Mouse (Mus musculus) limb, embryonic 11.5 days (tissue): ENCODE data around the gene Olfr1211. TPM values are rescaled to one million over a fixed set of nuclear protein-coding genes. Genes with fewer than 3 reads are reported as not detected.

Source experiments
- ATAC-seq: fragments of 200-750 bp; cut with Nextera tagmentation; 2 replicates; pipeline ENCODE4 v1.8.0; 2017; ENCODE audit warnings: low read depth; ENCODE audit not compliant: insufficient number of reproducible peaks, low FRiP score, low TSS enrichment
- DNase-seq: peaks from one replicate; pipeline ENCODE4 v3.0.0-alpha.2; 2015; ENCODE audit warnings: low spot score
- H3K27ac ChIP-seq: fragments of 300-500 bp; sonication (generic); replicated peaks from 2 replicates; pipeline ENCODE4 v1.5.1; 2014; ENCODE audit warnings: low read depth, mild to moderate bottlenecking, low read length
- H3K27me3 ChIP-seq: fragments of 300-500 bp; sonication (generic); 2 replicates; pipeline ENCODE4 v1.6.1; 2014; ENCODE audit warnings: mild to moderate bottlenecking, low read length, mixed read lengths; ENCODE audit not compliant: control insufficient read depth, insufficient read depth
- H3K36me3 ChIP-seq: fragments of 300-500 bp; sonication (generic); 2 replicates; pipeline ENCODE4 v1.6.1; 2014; ENCODE audit warnings: mild to moderate bottlenecking, low read length, moderate library complexity, mixed read lengths; ENCODE audit not compliant: control insufficient read depth, insufficient read depth
- H3K4me1 ChIP-seq: fragments of 300-500 bp; sonication (generic); 2 replicates; pipeline ENCODE4 v1.6.1; 2014; ENCODE audit warnings: low read length, mixed read lengths; ENCODE audit not compliant: control insufficient read depth, insufficient read depth
- H3K4me2 ChIP-seq: fragments of 300-500 bp; sonication (generic); 2 replicates; pipeline ENCODE4 v1.6.1; 2014; ENCODE audit warnings: low read depth, mild to moderate bottlenecking, moderate library complexity; ENCODE audit not compliant: severe bottlenecking
- H3K4me3 ChIP-seq: fragments of 300-500 bp; sonication (generic); 2 replicates; pipeline ENCODE4 v1.5.1; 2014; ENCODE audit warnings: low read depth, low read length
- H3K9ac ChIP-seq: fragments of 300-500 bp; sonication (generic); 2 replicates; pipeline ENCODE4 v1.6.1; 2014; ENCODE audit warnings: mild to moderate bottlenecking, low read length
- H3K9me3 ChIP-seq: fragments of 300-500 bp; sonication (generic); 2 replicates; pipeline ENCODE4 v1.6.1; 2016; ENCODE audit warnings: low read length; ENCODE audit not compliant: control insufficient read depth
- WGBS: fragments of 180-500 bp; shearing (Covaris S2); extraction: QIAGEN DNeasy Blood & Tissue Kit; methylation state at CpG from one replicate; pipeline ENCODE4 v1.1.7; 2014; 5-methylcytosine and 5-hydroxymethylcytosine counted together
- polyA plus RNA-seq: library from polyadenylated mRNA; unstranded; fragments of >200 nt; fragmentation: Nextera tagmentation; extraction: Ambion mirVana; gene quantifications from 2 replicates; pipeline ENCODE4 v1.2.1, GENCODE M21; 2014

Gene Olfr1211
- polyA plus RNA-seq: not detected in 2 replicates

- 93% methylated on average over 1 of the region's 1 CpGs for WGBS
- no peaks in the 10 kb centered on the region for H3K9me3 ChIP-seq
- no peak for ATAC-seq
Observed at GRCm38 (mm10) chr2:88938011-88938410, at the start of gene Olfr1211. Gene Olfr1211 (minus strand): TSS chr2:88938111.

GRCm38 (mm10) chr2:88980181-88980580, 42.3 kb upstream of the Olfr1211 start, which contains the start of gene Gm13762:
Gene Gm13762 (minus strand): TSS chr2:88980281.
- Histone ChIP-seq H3K9ac (no peak within 1 kb of the TSS), H3K9me3 (no peaks in the 10 kb centered on the region), H3K36me3 (no peaks in the 10 kb centered on the region), H3K27ac (no peak within 1 kb of the TSS), H3K4me1 (no peaks in the 10 kb centered on the region), H3K4me3 (no peak within 1 kb of the TSS), H3K4me2 (no peak within 1 kb of the TSS), H3K27me3 (no peaks in the 10 kb centered on the region)
- 92% methylated on average over 1 of the region's 1 CpGs for WGBS
- no peak for ATAC-seq
- DNase-seq: no peak

More at GRCm38 (mm10) chr2:88938011-88938410, at the start of gene Olfr1211:
- Histone ChIP-seq H3K4me1 (no peaks in the 10 kb centered on the region), H3K36me3 (no peaks in the 10 kb centered on the region), H3K27me3 (no peaks in the 10 kb centered on the region), H3K27ac (no peak within 1 kb of the TSS), H3K4me2 (no peak within 1 kb of the TSS), H3K4me3 (no peak within 1 kb of the TSS), H3K9ac (no peak within 1 kb of the TSS)
- no peak for DNase-seq

- no peaks in the 10 kb centered on the region for H3K9me3 ChIP-seq
- H3K4me3 ChIP-seq: no peak within 1 kb of the TSS
- H3K4me2 ChIP-seq: no peak within 1 kb of the TSS
- DNase-seq: no peak
- ATAC-seq: no peak
- no peak within 1 kb of the TSS for H3K27ac ChIP-seq
- no peaks in the 10 kb centered on the region for H3K27me3 ChIP-seq
- no peak within 1 kb of the TSS for H3K9ac ChIP-seq
- H3K4me1 ChIP-seq: no peaks in the 10 kb centered on the region
- no peaks in the 10 kb centered on the region for H3K36me3 ChIP-seq
Observed at GRCm38 (mm10) chr2:88953669-88954068, 15.8 kb upstream of the Olfr1211 start, which contains the start of gene Olfr1212. Gene Olfr1212 (plus strand): TSS chr2:88953969.

- WGBS: 90% methylated on average over 3 of the region's 3 CpGs
- H3K27me3 ChIP-seq: no peaks in the 10 kb centered on the region
- ATAC-seq (no peak), DNase-seq (no peak)
- no peak within 1 kb of the TSS for H3K4me3 ChIP-seq
- no peak within 1 kb of the TSS for H3K4me2 ChIP-seq
- no peak within 1 kb of the TSS for H3K9ac ChIP-seq
- no peak within 1 kb of the TSS for H3K27ac ChIP-seq
- no peaks in the 10 kb centered on the region for H3K36me3 ChIP-seq
- H3K9me3 ChIP-seq: no peaks in the 10 kb centered on the region
- no peaks in the 10 kb centered on the region for H3K4me1 ChIP-seq
Observed at GRCm38 (mm10) chr2:88915057-88915456, 22.9 kb downstream of the Olfr1211 start, which contains the start of gene Olfr1209. Gene Olfr1209 (minus strand): TSS chr2:88915157.

- Histone ChIP-seq H3K27ac (no peak within 1 kb of the TSS), H3K9me3 (no peaks in the 10 kb centered on the region), H3K4me2 (no peak within 1 kb of the TSS)
Observed at GRCm38 (mm10) chr2:88902211-88902610, 35.7 kb downstream of the Olfr1211 start, which contains the start of gene Olfr1208. Gene Olfr1208 (minus strand): TSS chr2:88902311.

More at GRCm38 (mm10) chr2:88902211-88902610, 35.7 kb downstream of the Olfr1211 start, which contains the start of gene Olfr1208:
- Histone ChIP-seq H3K4me3 (no peak within 1 kb of the TSS), H3K36me3 (no peaks in the 10 kb centered on the region), H3K9ac (no peak within 1 kb of the TSS), H3K4me1 (no peaks in the 10 kb centered on the region), H3K27me3 (no peaks in the 10 kb centered on the region)
- ATAC-seq: no peak
- DNase-seq: no peak

Other genes with a start within 250 kb of the Olfr1211 start
- not detected in 2 replicates for gene Olfr1195, start 248.9 kb downstream of the Olfr1211 start, polyA plus RNA-seq
- gene Olfr1196, start 233.5 kb downstream of the Olfr1211 start, polyA plus RNA-seq: not detected in 2 replicates
- gene Olfr1197, start 205.7 kb downstream of the Olfr1211 start, polyA plus RNA-seq: not detected in 2 replicates
- not detected in 2 replicates for gene Olfr1198, start 186.7 kb downstream of the Olfr1211 start, polyA plus RNA-seq
- not detected in 2 replicates for gene Olfr1199, start 177.6 kb downstream of the Olfr1211 start, polyA plus RNA-seq
- gene Olfr1200, start 167.6 kb downstream of the Olfr1211 start, polyA plus RNA-seq: not detected in 2 replicates
- gene Olfr1201, start 145.1 kb downstream of the Olfr1211 start, polyA plus RNA-seq: not detected in 2 replicates
- not detected in 2 replicates for gene Olfr1202, start 123.6 kb downstream of the Olfr1211 start, polyA plus RNA-seq
- gene Olfr1205, start 108.4 kb downstream of the Olfr1211 start, polyA plus RNA-seq: not detected in 2 replicates
- gene Olfr1204, start 88.8 kb downstream of the Olfr1211 start, polyA plus RNA-seq: not detected in 2 replicates
- not detected in 2 replicates for gene Olfr1206, start 74.9 kb downstream of the Olfr1211 start, polyA plus RNA-seq
- not detected in 2 replicates for gene Olfr1208, start 35.8 kb downstream of the Olfr1211 start, polyA plus RNA-seq
- not detected in 2 replicates for gene Olfr1209, start 23.0 kb downstream of the Olfr1211 start, polyA plus RNA-seq
- gene Olfr1212, start 15.9 kb upstream of the Olfr1211 start, polyA plus RNA-seq: not detected in 2 replicates
- not detected in 2 replicates for gene Gm13762, start 42.2 kb upstream of the Olfr1211 start, polyA plus RNA-seq
- not detected in 2 replicates for gene Olfr1214, start 54.5 kb upstream of the Olfr1211 start, polyA plus RNA-seq
- not detected in 2 replicates for gene Olfr1215, start 68.9 kb upstream of the Olfr1211 start, polyA plus RNA-seq
- not detected in 2 replicates for gene Olfr1216, start 80.2 kb upstream of the Olfr1211 start, polyA plus RNA-seq
- not detected in 2 replicates for gene Olfr1217, start 94.0 kb upstream of the Olfr1211 start, polyA plus RNA-seq
- not detected in 2 replicates for gene Olfr1218, start 123.1 kb upstream of the Olfr1211 start, polyA plus RNA-seq
- gene Olfr1219, start 145.4 kb upstream of the Olfr1211 start, polyA plus RNA-seq: not detected in 2 replicates
- gene Olfr1220, start 168.7 kb upstream of the Olfr1211 start, polyA plus RNA-seq: not detected in 2 replicates
- not detected in 2 replicates for gene Olfr1221, start 179.2 kb upstream of the Olfr1211 start, polyA plus RNA-seq
- gene Olfr1222, start 194.9 kb upstream of the Olfr1211 start, polyA plus RNA-seq: not detected in 2 replicates
- not detected in 2 replicates for gene Olfr1223, start 213.4 kb upstream of the Olfr1211 start, polyA plus RNA-seq
- gene Olfr1224-ps1, start 226.0 kb upstream of the Olfr1211 start, polyA plus RNA-seq: not detected in 2 replicates
- not detected in 2 replicates for gene Olfr1225, start 236.6 kb upstream of the Olfr1211 start, polyA plus RNA-seq